Mouse (Mus musculus) embryo, embryonic 11 days (tissue): ENCODE results near the gene Ncf2.

Source experiments
- DNase-seq: peaks from one replicate; pipeline ENCODE4 v3.0.0-alpha.2; 2015

Gene Ncf2

DNA sequence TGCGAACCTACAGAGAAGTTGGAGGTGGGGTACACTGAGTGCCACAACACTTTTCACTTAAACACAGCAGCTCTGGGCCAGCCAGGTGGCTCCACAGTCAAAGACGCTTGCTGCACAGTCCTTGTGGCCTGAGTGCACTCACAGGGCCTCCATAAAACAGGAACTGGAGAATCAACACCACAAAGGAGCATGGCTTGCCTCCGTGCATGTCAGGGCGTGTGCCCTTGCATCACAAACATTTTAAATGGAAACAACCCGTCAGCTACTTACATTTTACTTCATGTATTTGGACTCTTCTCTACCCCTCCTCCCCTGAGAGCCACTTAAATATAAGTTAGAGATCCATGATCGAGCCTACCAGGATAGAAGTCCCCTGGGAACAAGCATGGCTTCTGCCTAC lies 32.3 kb downstream of the Ncf2 start:
- no peak for DNase-seq

DNA sequence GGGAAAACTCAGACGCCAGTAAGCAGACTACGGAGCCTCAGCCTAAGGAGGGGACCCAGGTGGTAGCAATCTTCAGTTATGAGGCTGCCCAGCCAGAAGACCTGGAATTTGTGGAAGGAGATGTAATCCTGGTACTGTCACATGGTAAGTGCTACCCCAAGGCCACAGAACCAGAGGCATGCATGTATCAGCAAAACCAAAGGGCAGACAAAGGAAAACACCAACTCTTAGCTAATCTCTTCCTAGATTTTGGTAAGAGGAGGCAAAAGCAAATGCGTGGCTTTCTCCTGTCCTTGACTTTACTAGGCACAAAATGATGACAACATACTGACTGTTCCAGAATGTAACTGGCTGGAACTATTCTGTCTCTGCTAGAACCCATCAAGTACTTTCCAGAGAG lies 35.1 kb downstream of the Ncf2 start:
- no peak for DNase-seq

DNA sequence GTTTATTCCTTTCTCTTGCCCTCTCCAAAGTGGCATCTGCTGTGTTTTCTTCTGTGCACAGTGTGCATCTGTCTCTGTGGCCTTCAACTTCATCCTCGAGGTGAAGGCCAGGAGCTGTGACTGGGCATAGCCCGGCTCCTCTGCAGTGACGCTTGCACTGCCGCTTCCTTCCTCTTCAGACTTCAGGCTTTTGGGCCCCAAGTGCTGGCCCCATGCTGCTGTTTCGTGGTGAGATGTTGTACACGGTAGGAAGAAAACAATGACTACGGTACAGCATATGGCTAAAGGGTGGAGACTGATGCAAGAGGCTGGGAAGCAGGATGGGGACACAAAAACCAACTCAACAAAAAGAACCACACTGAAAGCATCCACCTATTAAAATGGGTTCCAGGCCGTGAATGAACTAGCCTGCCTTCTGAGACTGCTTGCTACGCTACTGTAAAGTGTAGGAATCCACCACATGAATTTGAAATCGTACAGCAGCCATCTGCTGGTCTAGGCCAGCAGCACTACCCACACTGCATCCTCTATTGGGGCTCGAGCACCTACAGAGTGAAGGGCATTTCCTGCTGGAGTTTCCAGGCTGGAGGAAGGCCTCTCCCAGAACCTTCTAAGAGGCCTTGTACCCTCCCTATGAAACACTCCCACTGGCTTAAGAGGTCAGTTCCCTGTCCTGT lies 38.2 kb downstream of the Ncf2 start:
- no peak for DNase-seq

DNA sequence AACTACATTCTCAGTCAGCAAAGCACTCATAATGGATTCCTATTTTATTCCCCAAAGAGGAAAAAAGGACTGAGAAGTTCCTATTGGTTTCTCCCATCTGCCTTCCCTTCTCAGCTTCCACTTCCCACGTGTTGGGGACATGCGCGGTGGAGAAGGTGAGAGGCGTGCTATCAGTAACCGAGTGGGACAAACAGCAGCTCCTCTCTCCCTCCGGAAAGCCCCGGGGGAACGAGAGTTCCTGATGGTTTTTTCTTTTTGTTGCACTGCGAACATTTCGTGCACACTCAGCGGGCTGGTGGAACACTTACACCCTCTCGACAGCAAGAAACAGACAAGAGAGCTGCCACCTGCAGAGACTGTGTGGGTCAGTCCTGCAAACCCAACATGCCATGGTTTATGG lies 38.8 kb downstream of the Ncf2 start:
- no peak for DNase-seq

DNA sequence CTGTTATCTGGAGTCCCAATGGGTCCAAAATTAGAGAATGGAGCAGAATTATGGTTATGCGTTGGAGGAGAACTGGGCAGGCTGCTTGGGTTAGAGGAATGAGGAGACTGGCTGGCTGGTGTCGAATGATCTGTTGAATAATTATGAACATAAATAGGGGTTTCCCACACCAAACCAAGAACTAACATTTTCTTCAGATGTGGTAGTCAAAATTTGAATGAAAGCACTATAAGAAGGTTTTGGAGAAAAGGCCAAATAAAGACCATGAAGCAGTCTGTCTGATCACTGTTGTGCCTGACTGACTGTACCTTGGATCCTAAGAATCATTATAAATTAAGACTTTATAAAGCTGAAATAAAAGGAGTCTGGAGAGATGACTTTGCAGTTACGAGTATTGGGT lies 40.3 kb downstream of the Ncf2 start:
- no peak for DNase-seq

DNA sequence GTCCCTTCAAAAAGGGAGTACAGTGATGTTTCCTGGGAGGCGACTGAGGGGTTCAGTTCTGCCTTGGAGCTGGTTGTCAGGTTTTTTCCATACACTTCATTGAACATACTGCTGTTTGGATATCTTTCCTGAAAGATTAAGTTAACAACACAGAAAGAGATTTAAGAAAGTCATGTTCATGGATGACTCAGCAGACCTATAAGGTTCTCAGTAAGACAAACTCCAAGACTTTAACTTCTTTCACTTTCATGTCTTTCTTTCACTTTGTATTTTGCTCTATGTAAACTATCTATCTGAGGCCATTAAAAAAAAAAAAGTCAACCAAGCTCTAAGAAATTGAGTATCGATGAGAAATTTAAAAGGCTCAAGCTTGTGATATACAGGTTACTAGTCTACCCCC lies 41.1 kb downstream of the Ncf2 start:
- DNase-seq, result no peak

DNA sequence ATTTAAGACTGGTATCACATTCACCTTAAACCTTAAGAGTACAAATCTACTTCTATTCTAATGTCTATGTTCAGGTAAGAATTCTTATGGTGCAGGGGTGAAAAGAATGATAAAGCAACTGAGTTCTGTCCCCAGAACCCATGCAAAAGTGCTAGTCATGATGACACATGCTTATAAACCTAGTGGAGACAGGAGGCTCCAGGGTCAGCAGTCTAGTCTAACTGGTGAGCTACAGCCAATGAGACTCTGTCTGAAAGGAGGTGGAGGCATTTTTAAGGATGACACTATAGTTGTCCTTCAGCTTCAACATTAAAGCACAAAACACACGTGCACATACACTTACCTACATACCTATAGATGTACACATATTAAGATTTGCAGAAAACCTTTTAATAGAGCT lies 44.6 kb downstream of the Ncf2 start:
- DNase-seq, result no peak

DNA sequence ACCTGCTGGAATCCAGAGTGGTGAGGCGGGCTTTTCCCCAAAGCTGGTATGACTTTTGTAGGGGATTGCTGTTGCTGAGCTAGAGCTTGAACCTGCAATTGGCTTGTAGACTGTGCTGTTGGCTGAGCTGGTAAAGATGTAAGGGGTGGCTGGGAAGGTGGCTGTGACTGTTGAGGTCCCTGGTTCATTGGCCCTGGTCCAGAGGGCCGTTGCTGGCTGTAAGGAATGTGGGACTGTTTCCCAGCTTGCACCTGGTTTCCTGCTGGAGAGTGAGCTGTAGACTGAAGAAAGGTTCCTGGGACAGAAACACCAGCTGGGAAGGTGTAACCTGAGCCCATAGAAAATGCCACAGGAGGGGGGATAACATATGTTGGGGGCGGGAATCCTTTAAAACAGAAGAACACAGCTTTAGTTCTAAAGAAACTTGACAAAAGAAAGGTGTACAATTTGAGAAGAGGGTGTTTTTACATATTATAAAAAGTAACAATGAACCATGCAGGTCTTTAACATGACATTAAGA lies 45.3 kb downstream of the Ncf2 start:
- DNase-seq, result no peak

DNA sequence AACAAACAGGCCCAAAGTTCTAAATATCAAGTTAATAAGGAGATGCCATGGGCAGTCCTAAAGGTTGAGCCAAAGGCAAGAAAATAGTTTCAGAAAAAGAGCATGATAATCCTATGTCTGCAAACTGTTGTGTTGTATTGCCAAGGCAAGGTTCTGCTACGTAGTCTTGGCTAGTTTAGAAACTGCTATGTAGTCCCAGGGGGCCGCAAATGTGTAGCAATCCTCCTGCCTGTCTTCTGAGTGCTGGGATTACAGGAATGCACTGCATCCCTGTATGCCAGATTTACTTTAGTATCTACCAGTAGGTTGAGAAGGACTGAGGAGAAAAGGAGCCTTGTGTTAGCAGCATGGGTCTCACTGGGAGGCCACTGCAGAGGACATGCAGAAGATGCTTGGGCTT lies 46.9 kb downstream of the Ncf2 start:
- DNase-seq, result no peak

DNA sequence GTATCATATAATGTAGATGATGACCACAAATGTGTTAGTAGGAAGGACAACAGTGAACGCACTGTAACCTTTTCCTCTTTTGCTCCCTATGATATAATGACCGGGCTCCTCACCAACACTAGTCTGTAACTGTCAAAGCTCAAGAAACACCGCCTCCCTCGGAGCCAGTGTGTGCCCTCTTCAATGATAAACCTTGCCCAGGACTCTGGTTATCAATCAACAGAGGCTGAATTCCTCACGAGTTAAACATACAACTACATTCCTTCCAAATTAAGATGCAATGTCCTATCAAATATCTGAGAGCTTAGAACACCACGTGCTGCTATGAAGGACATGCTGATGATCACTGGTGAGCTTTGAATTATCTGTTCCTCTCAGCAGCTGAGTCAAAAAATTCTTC lies 69.9 kb downstream of the Ncf2 start:
- DNase-seq, result no peak

DNA sequence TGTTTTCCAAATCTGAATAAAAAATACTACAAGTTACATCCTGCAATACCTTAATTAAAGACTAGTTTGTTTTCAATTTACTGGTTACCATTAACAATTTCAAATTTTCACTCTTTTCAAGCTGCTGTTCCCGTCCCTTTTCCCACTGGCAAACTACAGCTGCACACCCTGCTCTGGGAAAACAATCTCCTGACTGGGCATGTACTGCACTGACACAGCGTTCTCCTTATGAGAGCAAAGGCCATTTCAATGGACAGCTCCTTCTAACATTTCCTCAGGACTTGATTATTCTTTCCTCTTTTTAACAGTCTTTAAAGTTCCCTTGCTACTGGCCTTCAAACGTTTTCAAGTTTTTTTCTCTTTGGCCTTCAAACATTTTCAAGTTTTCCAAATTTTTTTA lies 71.0 kb downstream of the Ncf2 start:
- DNase-seq, result no peak
